Mouse (Mus musculus) kidney, embryonic 16.5 days (tissue): ENCODE measurements around the gene Mpg. TPM values are rescaled to one million over a fixed set of nuclear protein-coding genes. Genes with fewer than 3 reads are reported as not detected.

Source experiments
- ATAC-seq: fragments of 200-750 bp; cut with Nextera tagmentation; 2 replicates; pipeline ENCODE4 v1.8.0; 2017; ENCODE audit warnings: moderate TSS enrichment; ENCODE audit not compliant: low FRiP score, low TSS enrichment
- H3K27ac ChIP-seq: fragments of 300-500 bp; sonication (generic); 2 replicates; pipeline ENCODE4 v1.5.1; 2014; ENCODE audit warnings: low read length
- H3K27me3 ChIP-seq: fragments of 300-500 bp; sonication (generic); 2 replicates; pipeline ENCODE4 v1.6.1; 2014; ENCODE audit warnings: low read length, control low read depth, mixed read lengths; ENCODE audit not compliant: insufficient read depth
- H3K36me3 ChIP-seq: fragments of 300-500 bp; sonication (generic); 2 replicates; pipeline ENCODE4 v1.6.1; 2014; ENCODE audit warnings: low read length, control low read depth, mixed read lengths; ENCODE audit not compliant: insufficient read depth
- H3K4me1 ChIP-seq: fragments of 300-500 bp; sonication (generic); 2 replicates; pipeline ENCODE4 v1.6.1; 2014; ENCODE audit warnings: low read length, control low read depth, mixed read lengths; ENCODE audit not compliant: insufficient read depth
- H3K4me2 ChIP-seq: fragments of 300-500 bp; sonication (generic); replicated peaks from 2 replicates; pipeline ENCODE4 v1.6.1; 2014; ENCODE audit warnings: low read depth, low read length
- H3K4me3 ChIP-seq: fragments of 300-500 bp; sonication (generic); 2 replicates; pipeline ENCODE4 v1.5.1; 2014; ENCODE audit warnings: mild to moderate bottlenecking, low read length
- H3K9ac ChIP-seq: fragments of 300-500 bp; sonication (generic); replicated peaks from 2 replicates; pipeline ENCODE4 v1.6.1; 2014; ENCODE audit warnings: low read length
- H3K9me3 ChIP-seq: fragments of 300-500 bp; sonication (generic); 2 replicates; pipeline ENCODE4 v1.6.1; 2016; ENCODE audit warnings: low read length, control low read depth
- WGBS: fragments of 180-500 bp; shearing (Covaris S2); extraction: QIAGEN DNeasy Blood & Tissue Kit; methylation state at CpG from one replicate; pipeline ENCODE4 v1.1.7; 2014; 5-methylcytosine and 5-hydroxymethylcytosine counted together
- polyA plus RNA-seq: library from polyadenylated mRNA; unstranded; fragments of >200 nt; fragmentation: Nextera tagmentation; extraction: Ambion mirVana; gene quantifications from 2 replicates; pipeline ENCODE4 v1.2.1, GENCODE M21; 2015

The Mpg gene
- polyA plus RNA-seq, 1 experiment from 2014 or later, result 42.4 TPM

DNA sequence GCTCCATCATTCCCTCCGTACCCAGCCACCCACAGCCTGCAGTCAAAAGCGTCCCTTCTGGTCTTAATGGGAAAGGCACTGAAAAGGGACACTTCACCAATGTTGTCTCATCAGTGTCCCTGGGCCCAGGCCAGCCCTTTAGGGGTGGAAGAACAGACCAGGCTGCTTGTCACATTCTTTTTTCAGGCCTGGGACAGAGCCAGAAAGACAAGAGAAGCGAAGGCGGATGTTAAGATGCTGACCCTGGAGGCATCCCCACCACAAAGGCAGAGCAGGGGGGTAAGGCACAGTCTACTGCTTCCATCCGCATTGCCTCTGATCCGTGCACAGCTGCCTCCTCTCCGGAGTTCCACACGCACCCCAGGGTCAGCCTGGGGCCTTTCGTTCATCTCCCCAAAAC, 36.2 kb upstream of the Mpg start:
- 84% methylated on average over 9 of the region's 9 CpGs for WGBS

DNA sequence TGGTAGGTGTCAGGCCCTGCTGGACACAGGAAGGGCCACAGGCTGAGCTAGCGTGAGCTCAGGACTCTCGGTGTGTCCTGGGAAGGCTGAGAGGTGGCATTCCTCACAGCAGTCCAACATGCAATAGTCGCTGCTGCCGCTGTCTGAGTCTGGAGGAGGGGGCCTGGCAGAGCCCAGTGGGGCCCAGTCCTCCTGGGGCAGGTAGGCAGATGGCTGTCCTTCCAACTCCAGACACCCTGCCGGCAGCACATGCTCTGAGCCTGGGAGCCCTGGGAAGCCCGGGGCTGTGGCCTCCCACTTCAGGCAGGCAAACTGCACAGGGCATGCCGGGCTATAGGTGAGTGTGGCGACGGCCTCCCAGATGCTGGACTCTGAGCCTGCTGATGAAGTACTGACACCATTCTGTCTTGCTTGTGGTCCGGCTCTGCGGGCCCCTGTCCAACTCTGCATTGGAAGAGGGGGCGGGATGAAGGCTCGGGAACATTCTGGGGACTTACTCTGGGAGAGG, 35.6 kb upstream of the Mpg start:
- no peaks in the 10 kb centered on the region for H3K36me3 ChIP-seq
- no peak overlapping the region for H3K4me3 ChIP-seq
- no peak for ATAC-seq
- H3K27ac ChIP-seq, result no peak overlapping the region
- no peaks in the 10 kb centered on the region for H3K4me1 ChIP-seq
- H3K9ac ChIP-seq, result no peak overlapping the region
- H3K27me3 ChIP-seq, result no peaks in the 10 kb centered on the region
- H3K4me2 ChIP-seq, result no peak overlapping the region
- 0 out of 2 replicates have a peak, but pooled peaks cover 2% of the 10 kb centered on the region for H3K9me3 ChIP-seq
- WGBS, result 70% methylated on average over 13 of the region's 13 CpGs

More for the DNA sequence above, 36.2 kb upstream of the Mpg start:
- 0 out of 2 replicates have a peak, but pooled peaks cover 2% of the 10 kb centered on the region for H3K9me3 ChIP-seq
- ATAC-seq, result no peak
- H3K4me1 ChIP-seq, result no peaks in the 10 kb centered on the region
- H3K4me2 ChIP-seq, result no peak overlapping the region
- no peaks in the 10 kb centered on the region for H3K27me3 ChIP-seq
- no peak overlapping the region for H3K9ac ChIP-seq
- no peaks in the 10 kb centered on the region for H3K36me3 ChIP-seq
- H3K27ac ChIP-seq, result no peak overlapping the region
- H3K4me3 ChIP-seq, result no peak overlapping the region

DNA sequence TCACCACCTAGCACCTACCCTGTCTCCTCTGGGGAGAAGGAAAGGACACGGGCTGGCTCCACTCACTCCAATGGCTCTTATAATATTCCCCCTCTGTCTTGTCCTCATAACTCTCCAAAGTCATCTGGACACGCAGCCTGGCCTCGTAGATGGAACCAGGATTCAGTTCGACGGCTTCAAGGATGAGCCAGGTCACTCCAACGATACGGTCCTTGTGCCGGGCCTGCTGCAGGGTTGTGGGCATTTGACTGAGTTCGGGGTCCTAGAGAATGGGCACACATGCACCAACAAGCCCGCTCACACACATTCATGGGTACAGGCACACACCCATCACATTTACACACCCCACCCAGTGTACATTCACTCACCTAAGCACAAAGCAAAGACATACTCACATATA, 33.1 kb upstream of the Mpg start:
- no peak overlapping the region for H3K4me2 ChIP-seq
- WGBS, result 79% methylated on average over 10 of the region's 10 CpGs
- no peak for ATAC-seq
- H3K27ac ChIP-seq, result no peak overlapping the region
- H3K36me3 ChIP-seq, result no peaks in the 10 kb centered on the region
- H3K27me3 ChIP-seq, result no peaks in the 10 kb centered on the region
- no peaks in the 10 kb centered on the region for H3K4me1 ChIP-seq
- H3K9ac ChIP-seq, result no peak overlapping the region
- H3K4me3 ChIP-seq, result no peak overlapping the region
- H3K9me3 ChIP-seq, result no peaks in the 10 kb centered on the region

DNA sequence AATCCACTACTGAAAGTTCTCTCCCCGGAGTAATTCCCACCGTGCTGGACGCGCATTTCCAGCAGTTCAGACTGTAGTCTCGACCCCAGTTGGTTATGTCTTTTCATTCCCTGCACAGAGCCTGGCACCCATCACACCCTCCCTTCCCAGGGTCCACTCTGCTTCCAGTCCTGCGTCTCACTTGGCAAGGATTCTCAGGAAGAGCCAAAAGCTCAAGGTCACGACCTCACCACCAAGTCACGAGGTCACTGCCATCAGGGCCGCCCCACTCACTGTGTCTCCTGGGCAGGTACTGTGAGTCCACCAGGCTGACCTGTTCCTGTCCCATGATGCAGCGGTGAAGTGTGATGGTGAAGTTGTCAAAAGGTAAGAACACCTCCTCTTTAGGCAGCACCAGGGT, 32.2 kb upstream of the Mpg start:
- Histone ChIP-seq H3K4me1 (no peaks in the 10 kb centered on the region), H3K36me3 (no peaks in the 10 kb centered on the region), H3K9me3 (no peaks in the 10 kb centered on the region), H3K4me3 (no peak overlapping the region), H3K4me2 (no peak overlapping the region), H3K9ac (no peak overlapping the region), H3K27me3 (no peaks in the 10 kb centered on the region), H3K27ac (no peak overlapping the region)
- WGBS, result 77% methylated on average over 10 of the region's 10 CpGs
- ATAC-seq, result no peak

DNA sequence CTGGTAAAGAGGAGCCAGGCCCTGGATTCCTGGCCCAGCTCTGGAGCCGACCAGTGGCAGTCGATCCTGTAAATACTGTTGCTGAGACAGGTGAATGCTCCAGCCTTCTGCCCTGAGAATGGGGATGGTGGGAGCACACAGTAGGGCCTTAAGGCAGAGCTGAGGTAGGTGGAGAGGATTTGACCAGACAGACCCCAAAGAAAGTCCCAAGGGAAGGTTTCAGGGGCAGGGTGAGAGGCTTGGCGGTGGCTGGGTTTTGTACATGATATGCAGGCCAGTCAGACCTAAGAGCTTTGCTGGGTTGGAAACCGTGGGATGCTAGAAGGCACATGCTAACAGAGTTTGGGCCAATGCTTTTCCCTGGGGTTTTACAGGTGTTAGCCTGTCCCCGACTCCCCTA, 31.7 kb upstream of the Mpg start:
- ATAC-seq, result no peak
- no peaks in the 10 kb centered on the region for H3K4me1 ChIP-seq
- no peaks in the 10 kb centered on the region for H3K27me3 ChIP-seq
- 82% methylated on average over 5 of the region's 5 CpGs for WGBS
- H3K4me3 ChIP-seq, result no peak overlapping the region
- no peak overlapping the region for H3K9ac ChIP-seq
- H3K4me2 ChIP-seq, result no peak overlapping the region
- H3K27ac ChIP-seq, result no peak overlapping the region
- H3K9me3 ChIP-seq, result no peaks in the 10 kb centered on the region
- no peaks in the 10 kb centered on the region for H3K36me3 ChIP-seq

DNA sequence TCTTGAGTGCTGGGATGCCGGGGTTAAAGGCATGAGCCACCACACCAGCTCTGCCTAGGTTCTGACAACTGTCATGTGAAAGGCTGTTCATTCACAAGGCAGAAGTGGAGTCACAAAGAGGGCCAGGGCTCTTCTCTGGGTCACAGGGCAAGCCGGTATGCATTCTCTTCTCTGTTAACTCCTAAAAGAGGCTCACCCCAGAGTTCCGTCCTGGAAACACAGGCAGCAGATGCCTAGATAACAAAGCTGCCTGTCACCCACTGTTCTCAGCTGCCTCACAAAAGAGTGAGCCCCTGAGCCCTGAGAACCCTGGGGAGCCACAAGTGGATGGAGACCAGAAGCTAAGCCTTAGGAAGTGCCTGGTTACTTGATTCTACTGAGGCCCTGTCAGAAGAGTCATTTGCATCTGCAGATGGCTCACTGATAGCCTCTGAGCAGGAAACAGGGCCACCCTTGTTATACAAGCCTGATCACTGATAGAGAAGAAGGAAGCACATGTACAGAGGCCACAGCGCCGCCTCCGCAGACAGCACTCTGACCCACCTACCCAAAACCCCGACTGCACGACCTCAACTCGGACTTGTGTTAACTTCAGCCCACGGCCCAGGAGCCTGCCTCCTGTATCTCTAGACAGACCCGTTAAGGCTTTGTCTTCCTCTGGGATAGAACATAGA, 30.3 kb upstream of the Mpg start:
- no peaks in the 10 kb centered on the region for H3K27me3 ChIP-seq
- WGBS, result 44% methylated on average over 11 of the region's 11 CpGs
- no peak overlapping the region for H3K9ac ChIP-seq
- H3K4me3 ChIP-seq, result no peak overlapping the region
- no peaks in the 10 kb centered on the region for H3K9me3 ChIP-seq
- H3K4me2 ChIP-seq, result no peak overlapping the region
- no peak for ATAC-seq
- no peaks in the 10 kb centered on the region for H3K4me1 ChIP-seq
- no peaks in the 10 kb centered on the region for H3K36me3 ChIP-seq
- no peak overlapping the region for H3K27ac ChIP-seq

DNA sequence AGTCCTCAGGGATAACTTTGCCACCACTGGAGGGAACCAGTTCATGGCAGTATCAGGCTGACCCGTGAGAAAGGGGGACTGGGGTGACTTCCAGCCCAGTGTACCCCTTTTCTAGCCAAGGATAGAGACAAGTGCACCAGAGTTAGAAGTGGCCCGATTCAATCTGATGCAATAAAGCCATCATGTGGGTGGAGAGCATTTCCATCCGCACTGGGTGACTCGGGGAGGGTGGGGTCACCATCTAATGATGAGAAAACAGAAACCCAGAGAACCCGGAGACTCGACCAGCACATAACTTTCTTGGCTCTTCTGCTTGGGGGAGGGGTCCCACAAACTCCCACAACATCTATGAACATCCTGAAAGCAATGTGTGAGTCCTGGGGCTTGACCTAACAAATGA, 29.6 kb upstream of the Mpg start:
- no peak for ATAC-seq
- H3K4me1 ChIP-seq, result no peaks in the 10 kb centered on the region
- no peak overlapping the region for H3K4me3 ChIP-seq
- no peaks in the 10 kb centered on the region for H3K27me3 ChIP-seq
- H3K27ac ChIP-seq, result no peak overlapping the region
- H3K4me2 ChIP-seq, result no peak overlapping the region
- no peak overlapping the region for H3K9ac ChIP-seq
- H3K36me3 ChIP-seq, result no peaks in the 10 kb centered on the region
- WGBS, result 48% methylated on average over 6 of the region's 6 CpGs
- no peaks in the 10 kb centered on the region for H3K9me3 ChIP-seq

DNA sequence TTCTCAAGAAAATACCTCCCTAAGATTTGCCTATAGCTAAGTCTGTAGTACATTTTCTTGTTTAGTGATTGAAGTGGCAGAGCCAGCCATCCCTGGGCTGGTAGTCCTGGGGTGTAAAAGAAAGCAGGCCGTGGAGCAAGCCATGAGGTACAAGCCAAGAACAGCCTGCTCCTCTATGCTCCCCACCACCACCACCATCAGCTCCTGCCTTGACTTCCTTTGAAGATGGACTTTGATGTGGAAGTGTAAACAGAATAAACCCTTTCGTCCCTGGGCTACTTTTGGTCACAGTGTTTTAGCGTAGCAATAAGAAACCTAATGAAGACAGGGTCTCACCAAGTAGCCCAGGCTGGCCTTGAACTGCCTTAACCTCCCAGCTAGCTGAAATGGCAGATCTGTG, 28.5 kb upstream of the Mpg start:
- no peak overlapping the region for H3K9ac ChIP-seq
- no peaks in the 10 kb centered on the region for H3K9me3 ChIP-seq
- no peak overlapping the region for H3K27ac ChIP-seq
- H3K4me1 ChIP-seq, result no peaks in the 10 kb centered on the region
- H3K36me3 ChIP-seq, result no peaks in the 10 kb centered on the region
- no peak overlapping the region for H3K4me2 ChIP-seq
- no peak overlapping the region for H3K4me3 ChIP-seq
- no peak for ATAC-seq
- no peaks in the 10 kb centered on the region for H3K27me3 ChIP-seq
- 25% methylated on average over 3 of the region's 3 CpGs for WGBS

DNA sequence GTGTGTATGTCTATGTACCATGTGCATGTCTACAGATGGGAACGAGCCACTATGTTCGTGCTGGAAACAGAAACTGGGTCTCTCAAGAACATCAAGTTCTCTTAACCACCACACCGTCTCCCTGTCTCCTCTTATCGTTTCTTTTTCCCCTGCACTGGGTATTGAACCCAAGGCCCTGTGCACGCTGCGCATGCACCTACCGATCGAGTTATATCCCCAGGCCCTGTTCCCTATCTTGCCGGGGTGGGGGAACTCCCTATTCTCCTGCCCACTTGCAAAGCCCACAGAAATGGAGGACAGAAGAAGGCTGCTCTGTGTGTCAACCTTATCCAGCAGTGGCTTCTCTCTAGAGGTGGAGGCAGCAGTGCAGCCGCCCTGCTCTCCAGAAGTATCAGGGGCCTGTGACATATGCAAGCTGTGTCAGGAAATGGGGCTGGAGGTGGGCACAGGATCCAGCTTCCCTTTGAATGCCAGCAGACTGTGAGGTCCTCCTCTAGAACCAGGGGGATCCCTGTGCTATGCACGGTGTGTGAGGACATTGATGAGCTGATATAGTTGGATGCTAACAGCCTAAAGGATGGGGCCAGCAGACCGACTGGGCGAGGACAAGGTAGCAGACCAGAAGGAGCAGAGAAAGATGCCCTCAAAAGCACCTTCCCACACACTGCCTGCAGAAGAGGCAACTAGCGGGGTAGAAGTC, 27.9 kb upstream of the Mpg start:
- Histone ChIP-seq H3K27me3 (no peaks in the 10 kb centered on the region), H3K9me3 (no peaks in the 10 kb centered on the region), H3K27ac (no peak overlapping the region), H3K4me2 (no peak overlapping the region), H3K36me3 (no peaks in the 10 kb centered on the region), H3K4me1 (no peaks in the 10 kb centered on the region), H3K4me3 (no peak overlapping the region), H3K9ac (no peak overlapping the region)
- no peak for ATAC-seq
- WGBS, result 74% methylated on average over 14 of the region's 14 CpGs

DNA sequence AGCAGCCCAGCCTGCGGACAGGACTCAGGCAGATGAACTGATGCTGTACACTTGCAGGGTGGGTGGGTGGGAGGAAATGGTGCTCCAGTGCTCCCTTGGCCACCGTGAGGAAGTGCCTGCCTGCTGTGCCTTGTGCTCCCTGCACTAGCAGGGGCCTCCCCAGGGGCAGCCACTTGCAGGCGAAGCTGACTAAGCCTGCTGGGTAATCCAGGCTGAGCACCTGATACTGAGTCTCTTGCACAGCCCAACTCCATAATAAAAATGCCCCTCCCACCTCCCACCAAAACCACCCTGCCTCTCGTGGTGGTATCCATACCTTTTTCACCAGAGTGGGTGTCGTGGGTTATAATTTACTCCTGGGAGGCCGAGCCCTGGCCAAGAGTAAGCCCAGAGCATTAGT, 27.1 kb upstream of the Mpg start:
- no peaks in the 10 kb centered on the region for H3K4me1 ChIP-seq
- no peaks in the 10 kb centered on the region for H3K36me3 ChIP-seq
- ATAC-seq, result no peak

More for the DNA sequence above, 27.1 kb upstream of the Mpg start:
- 53% methylated on average over 6 of the region's 6 CpGs for WGBS
- H3K9ac ChIP-seq, result no peak overlapping the region
- no peaks in the 10 kb centered on the region for H3K27me3 ChIP-seq
- H3K27ac ChIP-seq, result no peak overlapping the region
- H3K9me3 ChIP-seq, result no peaks in the 10 kb centered on the region
- no peak overlapping the region for H3K4me3 ChIP-seq
- H3K4me2 ChIP-seq, result no peak overlapping the region
